Mouse (Mus musculus): ENCODE data around the gene Adam15.

Gene Adam15

GRCm38 (mm10) chr3:89304440-89304839 lies 45.4 kb downstream of the Adam15 start:
- no peak for DNase-seq (ENCODE audit: inconsistent age in 2 of 2, low spot score in 1 of 2)

DNA sequence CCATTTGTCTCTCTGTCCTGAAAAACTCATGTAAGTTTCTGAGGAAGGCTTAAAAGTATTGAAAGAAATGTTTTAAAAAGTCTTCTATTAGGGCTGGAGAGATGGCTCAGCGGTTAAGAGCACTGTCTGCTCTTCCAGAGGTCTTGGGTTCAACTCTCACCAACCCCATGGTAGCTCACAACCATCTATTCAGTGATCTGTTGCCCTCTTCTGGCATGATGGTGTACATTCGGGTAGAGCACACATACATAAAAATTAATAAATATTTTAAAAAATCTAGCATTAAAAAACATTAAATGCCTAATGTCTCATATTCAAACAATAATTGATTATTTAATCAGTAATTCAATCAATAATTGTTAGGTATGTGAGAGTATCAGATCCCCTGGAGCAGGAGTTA lies 49.3 kb downstream of the Adam15 start:
- no peak for DNase-seq (ENCODE audit: inconsistent age in 2 of 2, low spot score in 1 of 2)

GRCm38 (mm10) chr3:89300071-89300470 lies 49.7 kb downstream of the Adam15 start:
- DNase-seq (ENCODE audit: inconsistent age in 2 of 2, low spot score in 1 of 2) = no peak

GRCm38 (mm10) chr3:89299499-89299898 lies 50.3 kb downstream of the Adam15 start:
- peak; percentile 50 to 85 for DNase-seq (ENCODE audit: inconsistent age in 2 of 2, low spot score in 1 of 2)

DNA sequence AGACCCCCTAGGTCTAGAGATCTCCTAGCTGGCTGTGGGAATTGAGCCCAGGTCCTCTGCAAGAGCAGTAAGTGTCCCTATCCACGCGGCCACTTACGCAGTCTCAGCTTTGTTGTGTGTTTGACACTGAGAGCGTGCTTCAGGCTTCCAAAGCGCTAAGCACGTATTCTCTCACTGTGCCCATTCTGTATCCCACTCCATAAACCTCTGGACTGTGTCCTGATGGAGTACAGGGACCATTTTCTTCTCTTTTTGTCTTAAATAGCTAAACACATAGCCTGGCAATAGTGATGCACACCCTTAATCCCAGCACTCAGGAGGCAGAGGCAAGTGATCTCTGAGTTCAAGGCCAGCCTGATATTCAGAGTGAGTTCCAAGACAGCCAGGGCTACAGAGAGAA lies 50.9 kb downstream of the Adam15 start:
- DNase-seq (ENCODE audit: inconsistent age in 2 of 2, low spot score in 1 of 2) = no peak

- DNase-seq (ENCODE audit: inconsistent age in 2 of 2, low spot score in 1 of 2) = no peak
These were observed 52.9 kb downstream of the Adam15 start for GRCm38 (mm10) chr3:89296761-89297396.

- no peak for DNase-seq (ENCODE audit: inconsistent age in 2 of 2, low spot score in 1 of 2)
These were observed 54.0 kb downstream of the Adam15 start for GRCm38 (mm10) chr3:89295685-89296230.

DNA sequence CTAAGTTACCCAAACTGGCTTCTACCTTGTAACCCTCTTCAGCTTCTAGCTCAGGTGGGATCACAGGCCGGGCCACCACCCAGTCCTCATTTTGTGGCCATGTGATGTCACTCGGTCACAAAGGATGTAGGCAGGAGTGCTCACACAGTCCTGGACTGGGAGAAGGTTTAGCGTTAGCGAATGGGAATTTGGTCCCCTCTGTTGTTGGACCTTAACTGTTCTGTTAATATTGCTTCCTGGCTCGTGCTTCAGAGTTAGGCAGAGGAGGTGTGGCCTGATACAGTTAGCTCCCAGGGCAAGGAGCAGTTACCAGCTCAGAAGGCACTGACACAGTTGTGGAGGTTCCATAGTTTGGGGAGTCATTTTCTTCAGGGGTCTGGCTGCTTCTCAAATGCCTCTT lies 55.6 kb downstream of the Adam15 start:
- no peak for DNase-seq (ENCODE audit: inconsistent age in 2 of 2, low spot score in 1 of 2)

- DNase-seq (ENCODE audit: inconsistent age in 2 of 2, low spot score in 1 of 2) = no peak
These were observed 56.4 kb downstream of the Adam15 start for GRCm38 (mm10) chr3:89293247-89293918.

- no peak for DNase-seq (ENCODE audit: inconsistent age in 2 of 2, low spot score in 1 of 2)
These were observed 57.5 kb downstream of the Adam15 start for GRCm38 (mm10) chr3:89292303-89292702.

DNA sequence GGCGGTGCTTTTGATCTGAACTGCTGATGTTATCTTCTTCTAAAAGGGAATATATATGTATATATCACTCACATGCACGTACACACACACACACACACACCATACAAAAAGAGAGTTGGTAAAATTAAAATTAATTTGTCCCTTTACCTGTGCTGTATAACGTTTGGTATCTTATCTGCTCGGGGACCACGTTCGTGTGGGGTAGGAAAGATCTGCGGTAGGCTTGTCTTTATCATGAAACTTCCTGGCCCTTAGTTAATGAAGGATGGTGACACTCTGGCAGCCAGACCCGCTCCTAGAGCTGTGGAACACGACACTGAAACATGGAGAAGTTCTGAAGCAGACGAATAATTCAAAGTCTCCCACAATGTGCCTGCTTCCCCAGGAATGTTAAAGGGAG lies 57.9 kb downstream of the Adam15 start:
- no peak for DNase-seq (ENCODE audit: inconsistent age in 2 of 2, low spot score in 1 of 2)
